Mouse (Mus musculus): ENCODE measurements around the gene Edil3.

Gene Edil3

DNA sequence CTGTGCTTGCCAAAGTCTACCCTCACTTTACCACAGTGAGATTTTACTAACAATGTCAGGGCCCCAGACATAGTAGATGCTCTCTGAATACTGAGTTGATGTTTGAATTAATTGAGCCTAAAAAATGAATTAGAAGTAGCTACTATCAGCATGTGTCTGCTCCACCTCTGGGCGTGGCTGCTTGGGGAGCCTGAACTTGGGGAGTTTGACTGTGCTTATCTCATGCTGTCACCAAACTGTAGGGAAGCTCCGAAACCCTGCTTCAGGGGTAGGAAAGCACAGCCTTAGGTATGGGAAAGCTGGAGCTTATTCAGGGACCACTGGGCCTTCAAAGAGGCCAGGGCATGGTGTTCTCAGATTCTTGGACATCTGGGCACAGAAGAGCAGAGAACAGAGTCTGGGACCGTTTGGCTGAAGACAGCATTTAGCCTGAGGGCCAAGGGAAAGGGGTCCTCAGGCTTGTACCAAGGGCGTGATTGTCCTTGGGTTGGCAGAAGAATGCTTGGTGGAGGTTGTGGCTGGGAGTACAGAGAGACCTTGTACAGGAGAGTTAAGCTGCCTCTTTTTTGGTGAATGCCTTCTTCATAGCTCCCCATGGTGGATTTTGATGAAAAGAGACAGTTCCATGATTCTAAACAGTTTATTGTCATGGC, 432.8 kb downstream of the Edil3 start:
- no peak for DNase-seq (ENCODE audit: low spot score)

DNA sequence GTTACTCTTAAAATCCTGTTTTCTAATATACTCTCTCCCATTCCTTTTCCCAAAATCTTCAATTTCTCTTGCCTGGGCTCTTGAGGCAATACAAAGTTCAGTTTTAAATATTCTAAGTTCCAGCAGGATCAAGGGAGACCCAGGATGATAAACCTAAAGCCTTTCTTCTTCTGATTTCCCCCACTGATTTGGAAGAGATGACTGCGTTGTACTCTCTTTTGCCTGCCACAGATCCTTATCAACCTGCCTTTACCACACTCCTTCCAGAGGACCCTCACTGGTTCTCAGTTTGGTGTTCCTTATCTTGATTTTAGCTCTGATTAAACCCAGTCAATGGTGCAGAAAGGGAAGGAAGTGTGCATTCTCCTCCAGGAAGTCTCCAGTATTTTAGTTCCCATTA, 435.6 kb downstream of the Edil3 start:
- no peak for DNase-seq (ENCODE audit: low spot score)

DNA sequence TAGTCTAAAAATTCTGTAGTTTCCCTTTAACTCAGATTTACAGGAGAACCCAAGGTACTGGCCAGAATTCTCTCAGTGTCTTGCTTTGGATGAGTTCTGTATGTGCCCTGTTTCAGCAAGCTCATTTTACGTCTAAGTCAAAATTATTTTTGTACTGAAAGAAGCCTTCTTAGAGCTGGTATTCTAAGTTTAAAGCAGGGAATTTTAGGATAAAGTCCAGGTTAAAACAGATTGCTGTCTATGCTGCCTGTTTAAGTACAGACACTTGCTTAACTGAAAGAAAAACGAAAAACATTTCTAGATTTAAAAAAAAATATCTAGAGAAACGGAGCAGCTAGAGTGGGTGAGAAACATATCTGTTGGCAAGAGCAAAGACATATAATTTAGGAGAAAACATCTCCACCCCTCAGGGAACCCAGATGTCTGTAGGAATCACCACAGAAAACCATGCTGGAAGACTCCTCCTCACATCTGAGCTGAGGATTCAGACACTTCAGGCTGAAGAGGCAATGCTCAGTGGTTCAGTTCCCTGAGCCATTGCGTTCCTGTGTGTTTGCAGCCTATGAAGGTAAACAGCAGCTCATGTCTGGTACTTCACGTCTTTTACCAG, 465.5 kb downstream of the Edil3 start:
- DNase-seq (ENCODE audit: low spot score), result no peak

DNA sequence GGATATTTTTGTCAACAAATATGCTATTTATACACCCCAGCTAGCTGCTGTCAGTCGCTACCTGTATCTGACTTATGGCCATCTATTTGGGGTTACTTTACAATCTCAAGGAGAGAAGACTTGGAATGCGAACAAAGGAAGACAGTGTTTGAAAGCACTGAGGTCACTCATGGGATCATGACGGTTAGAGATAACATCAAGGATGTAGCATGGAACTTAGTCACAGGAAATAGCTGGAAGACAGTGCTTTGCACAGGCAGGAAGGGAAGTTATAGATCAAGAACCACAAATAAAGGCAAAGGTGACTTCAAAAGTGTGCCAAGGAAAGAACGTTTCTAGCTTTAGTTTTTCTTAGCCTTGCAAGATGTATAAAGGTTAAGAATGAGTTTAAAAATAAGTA, 466.9 kb downstream of the Edil3 start:
- DNase-seq (ENCODE audit: low spot score), result no peak

DNA sequence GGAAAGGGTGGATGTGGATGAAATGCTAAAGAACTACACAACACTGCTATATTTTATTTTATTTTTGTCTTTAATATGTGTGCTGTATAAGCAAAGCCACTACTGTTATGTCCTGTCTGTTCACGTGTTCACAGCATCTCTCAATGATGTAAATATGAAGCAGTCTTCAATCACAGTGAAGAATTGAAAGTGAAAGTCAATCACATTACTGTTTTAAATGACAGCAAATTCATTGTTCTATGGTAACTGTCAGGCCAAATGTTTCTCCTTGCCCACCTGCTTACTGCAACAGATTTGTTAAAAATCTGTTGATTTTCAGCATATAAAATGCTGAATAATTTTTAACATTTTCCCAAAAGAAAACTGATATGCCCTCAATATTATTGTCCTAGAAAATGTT, 499.9 kb downstream of the Edil3 start:
- no peak for DNase-seq (ENCODE audit: low spot score)

DNA sequence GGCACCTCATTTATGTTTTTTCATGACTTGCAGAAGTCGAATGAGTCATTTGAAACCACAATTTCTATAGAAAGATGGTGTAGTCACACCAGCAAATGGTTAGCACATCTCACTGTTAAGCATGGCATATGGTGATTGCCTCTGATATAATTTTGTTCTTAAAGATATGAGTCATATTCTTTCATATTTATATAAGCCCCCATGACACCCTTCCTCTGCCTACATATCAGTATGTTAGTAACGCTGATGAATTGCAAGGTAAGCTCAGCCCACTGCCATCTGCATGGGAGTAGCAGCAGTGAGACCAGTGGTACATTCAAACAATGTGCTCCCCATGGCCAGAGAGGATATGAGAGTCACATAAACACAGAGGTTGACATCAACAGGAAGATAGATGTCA, 503.0 kb downstream of the Edil3 start:
- no peak for DNase-seq (ENCODE audit: low spot score)

DNA sequence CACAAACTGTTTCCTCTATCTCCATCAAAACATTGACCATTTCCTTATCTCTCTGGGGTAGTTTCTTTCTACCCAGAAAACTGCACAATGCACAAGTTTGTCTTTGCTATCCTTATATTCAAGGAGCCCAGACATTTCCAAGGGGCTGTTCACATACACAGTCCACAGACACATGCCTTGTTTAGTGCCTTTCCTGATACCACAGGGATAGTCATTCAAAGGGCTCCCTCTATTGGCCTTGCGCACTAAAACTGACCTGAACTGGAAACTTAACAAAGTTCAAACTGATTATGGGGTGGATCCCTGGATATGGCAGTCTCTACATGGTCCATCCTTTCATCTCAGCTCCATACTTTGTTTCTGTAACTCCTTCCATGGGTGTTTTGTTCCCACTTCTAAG, 513.2 kb downstream of the Edil3 start:
- no peak for DNase-seq (ENCODE audit: low spot score)

DNA sequence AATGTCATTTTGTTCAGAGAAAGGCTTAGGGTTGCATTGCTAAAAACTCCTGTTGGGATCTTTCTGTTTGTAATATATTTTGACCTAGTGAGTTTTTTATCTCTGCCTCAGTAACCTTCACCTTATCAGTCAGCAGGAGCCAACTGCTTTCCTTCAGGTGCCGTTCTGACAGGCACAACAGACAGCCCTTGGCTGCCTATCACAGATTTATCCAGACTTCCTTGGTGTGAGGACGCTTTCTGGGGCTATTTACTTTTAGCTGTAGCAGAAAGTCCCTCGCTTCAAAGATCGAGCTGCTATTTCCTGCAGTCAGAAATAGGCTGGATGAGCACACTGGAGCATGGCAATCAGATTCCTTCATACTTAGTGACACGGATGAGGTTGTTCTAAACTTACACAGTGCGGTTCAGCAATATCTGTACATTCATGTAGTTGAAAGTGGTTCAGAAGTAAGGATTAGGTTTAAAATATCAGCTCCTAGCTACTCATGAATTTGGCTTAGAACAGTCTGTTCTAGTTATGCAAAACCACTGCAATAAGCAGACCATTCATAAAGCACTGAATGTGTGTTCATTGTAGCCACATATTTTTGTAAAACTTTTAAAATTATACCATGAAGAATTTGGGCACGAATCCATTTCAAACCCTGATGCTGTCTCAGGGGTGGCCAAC, 514.8 kb downstream of the Edil3 start:
- no peak for DNase-seq (ENCODE audit: low spot score)

DNA sequence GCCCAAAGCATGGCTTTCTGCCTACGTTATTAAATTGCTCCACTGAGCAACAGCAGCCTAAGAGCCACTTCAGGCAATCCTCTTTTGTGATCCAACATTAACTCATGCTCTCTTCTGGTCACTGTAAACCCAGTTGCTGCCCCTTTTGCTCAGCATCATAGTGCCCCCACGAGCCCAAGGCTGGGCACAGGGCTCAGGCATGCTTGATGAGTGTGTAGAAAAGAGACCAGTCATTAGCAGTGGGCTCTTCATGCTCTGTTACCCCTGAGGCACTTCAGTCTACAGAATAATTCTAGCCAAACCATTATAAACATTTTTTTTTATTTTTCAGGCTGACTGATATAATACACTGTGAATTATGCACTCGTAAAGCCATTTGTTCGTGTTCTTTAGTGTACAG, 517.8 kb downstream of the Edil3 start:
- DNase-seq (ENCODE audit: low spot score), result no peak

DNA sequence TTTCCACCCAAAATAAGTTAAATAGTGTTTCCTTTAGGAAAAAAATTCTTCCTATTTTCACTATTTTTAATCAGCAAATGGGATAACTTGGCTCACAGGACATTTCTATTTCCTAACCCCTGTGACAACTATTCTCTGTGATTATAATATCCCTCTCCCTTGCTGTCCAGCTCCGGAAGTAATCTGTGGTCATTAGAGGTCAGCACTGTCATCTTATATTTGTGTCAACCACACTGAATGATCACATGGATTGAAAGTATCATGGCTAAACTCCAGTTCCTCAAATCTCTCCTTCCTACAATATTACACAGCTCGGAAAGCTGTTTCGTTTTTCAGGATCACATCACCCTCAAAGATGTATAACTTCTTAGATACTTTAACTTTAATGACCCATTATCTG, 518.5 kb downstream of the Edil3 start:
- no peak for DNase-seq (ENCODE audit: low spot score)

DNA sequence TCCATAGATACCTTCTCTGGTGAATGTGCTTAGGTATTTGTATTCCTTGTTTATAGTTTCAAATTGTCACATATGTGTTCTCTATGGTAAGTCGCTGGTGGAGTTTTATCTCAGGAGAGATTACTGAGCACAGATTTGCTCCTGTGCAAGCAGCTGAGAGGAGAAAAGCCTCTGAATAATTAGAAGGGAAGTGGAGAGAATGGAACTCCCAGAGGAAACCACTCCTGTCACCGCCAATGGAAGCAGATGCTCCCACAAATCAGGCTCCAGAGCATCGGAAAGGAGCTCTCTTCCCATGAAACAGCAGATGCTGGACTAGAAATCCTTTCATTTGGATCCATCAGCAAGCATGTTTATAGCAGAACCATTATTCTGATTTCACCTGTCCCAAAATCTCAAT, 534.0 kb downstream of the Edil3 start:
- no peak for DNase-seq (ENCODE audit: low spot score)

DNA sequence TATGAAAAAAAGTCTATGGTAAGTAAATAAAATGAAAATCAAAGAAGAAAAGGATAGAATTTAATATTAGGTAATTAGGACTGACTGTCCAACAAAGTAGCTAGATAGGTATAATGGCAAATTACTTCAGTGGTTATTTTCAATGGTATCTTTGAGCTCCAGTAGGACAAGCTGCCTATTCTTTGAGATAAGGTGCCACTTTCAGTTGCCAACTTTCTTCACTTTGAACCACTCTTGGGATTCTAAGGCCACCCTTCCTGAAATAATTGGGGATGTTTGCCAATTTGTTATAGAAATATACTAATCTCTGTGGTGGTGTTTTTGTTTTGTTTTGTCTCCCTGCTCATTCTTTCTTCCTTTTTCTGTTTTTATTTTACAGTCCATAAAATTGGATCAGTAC, 537.1 kb downstream of the Edil3 start:
- no peak for DNase-seq (ENCODE audit: low spot score)

DNA sequence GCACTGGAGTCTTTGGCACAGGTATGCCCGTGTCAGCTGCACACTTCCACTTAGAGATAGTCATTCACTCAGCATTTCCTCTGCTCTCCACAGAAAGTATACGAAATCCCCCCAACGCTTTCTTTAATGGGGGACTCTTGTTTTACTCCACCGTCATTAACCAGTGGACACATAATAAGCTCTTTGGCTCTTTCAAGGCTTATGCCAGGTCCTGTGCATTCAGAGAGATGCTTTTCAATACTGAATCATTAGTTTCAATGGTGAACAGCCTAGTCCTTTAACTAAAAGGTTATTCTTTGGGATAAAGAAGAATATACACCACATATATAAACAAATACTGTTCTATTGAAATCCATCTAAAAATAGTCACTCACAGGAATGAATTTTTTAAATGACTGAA, 541.0 kb downstream of the Edil3 start:
- no peak for DNase-seq (ENCODE audit: low spot score)

DNA sequence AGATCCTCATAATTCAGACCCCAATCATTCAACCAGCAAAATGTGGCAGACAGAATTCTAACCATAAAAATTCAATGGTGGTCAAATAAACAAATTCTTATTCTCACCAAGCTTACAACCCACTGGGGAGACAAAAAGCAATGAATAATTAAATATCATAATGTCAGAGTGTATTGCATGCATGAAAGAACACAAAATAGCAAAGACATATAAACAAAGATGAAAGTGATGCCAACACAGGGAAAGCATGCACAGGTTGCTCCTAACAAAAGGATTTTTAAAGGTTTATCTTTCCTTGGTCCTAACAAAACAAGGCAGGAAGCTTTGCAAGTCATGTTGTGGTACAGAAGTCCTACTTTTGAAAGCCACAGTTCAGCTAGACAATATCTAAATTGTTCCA, 550.0 kb downstream of the Edil3 start:
- no peak for DNase-seq (ENCODE audit: low spot score)

DNA sequence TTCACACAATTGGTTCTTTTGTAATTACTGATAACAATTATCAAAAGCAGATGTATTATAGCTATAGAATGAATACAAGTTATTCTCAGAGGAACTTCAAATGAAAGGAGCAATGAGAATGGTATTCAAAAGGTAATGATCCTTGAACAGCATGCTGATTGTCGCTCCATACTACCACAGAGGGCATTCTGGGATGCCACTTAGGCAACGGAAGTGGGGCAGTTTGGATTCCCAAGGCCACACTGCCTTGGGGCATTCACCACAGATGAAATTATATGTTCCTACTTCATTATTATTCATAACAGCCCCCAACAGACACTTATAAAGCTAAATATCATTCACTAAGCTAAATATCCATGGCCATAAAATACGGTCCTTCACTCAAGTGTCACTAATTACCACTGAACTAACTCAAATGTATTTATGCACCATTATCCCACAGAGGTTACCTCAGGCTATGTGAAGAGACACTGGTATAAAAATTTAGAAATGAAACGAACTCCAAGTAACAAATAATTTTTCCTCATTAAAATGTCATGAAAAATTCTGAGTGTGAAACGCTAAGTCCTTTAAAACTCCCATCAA, 550.5 kb downstream of the Edil3 start:
- no peak for DNase-seq (ENCODE audit: low spot score)
